Mouse (Mus musculus) cerebellum, adult 2 months (tissue): ENCODE data around the gene Traf1. TPM values are rescaled to one million over a fixed set of nuclear protein-coding genes. Genes with fewer than 3 reads are reported as not detected.

ENCODE experiments used
- DNase-seq, 2 experiments: peaks; one replicate each; pipeline ENCODE4 v3.0.0; 2021
- H3K27ac ChIP-seq: fragments of 200-500 bp; 2 replicates; pipeline ENCODE4 v1.5.1; 2012; ENCODE audit warnings: low read length, control low read depth, inconsistent platforms; ENCODE audit not compliant: insufficient read depth
- H3K27me3 ChIP-seq: fragments of 200-500 bp; 2 replicates; pipeline ENCODE4 v1.6.1; 2012; ENCODE audit warnings: inconsistent platforms, mild to moderate bottlenecking, low read length, moderate library complexity; ENCODE audit not compliant: control insufficient read depth, insufficient read depth
- H3K4me1 ChIP-seq: fragments of 200-500 bp; 2 replicates; pipeline ENCODE4 v1.6.1; 2011; ENCODE audit warnings: low read length; ENCODE audit not compliant: control insufficient read depth, insufficient read depth
- H3K4me3 ChIP-seq: fragments of 200-500 bp; replicated peaks from 2 replicates; pipeline ENCODE3; 2011; ENCODE audit warnings: mild to moderate bottlenecking, low read depth, low read length, control low read depth; ENCODE audit not compliant: insufficient read depth
- CTCF ChIP-seq: fragments of 200-500 bp; IDR thresholded peaks from 2 replicates; pipeline ENCODE4 v1.5.1; 2011; ENCODE audit warnings: low read depth, mild to moderate bottlenecking, control low read depth, low read length, moderate library complexity, borderline replicate concordance; ENCODE audit not compliant: insufficient read depth
- POLR2A ChIP-seq: fragments of 200-500 bp; IDR thresholded peaks from 2 replicates; pipeline ENCODE4 v1.6.1; 2011; ENCODE audit warnings: low read length, control low read depth, borderline replicate concordance; ENCODE audit not compliant: insufficient read depth
- WGBS: fragments of 180-500 bp; shearing (Covaris S2); methylation state at CpG from one replicate; pipeline ENCODE4 v1.1.7; 2018; 5-methylcytosine and 5-hydroxymethylcytosine counted together
- polyA plus RNA-seq: library from polyadenylated mRNA; depleted of rRNA; stranded (reverse); fragments of >200 nt; gene quantifications from 2 replicates; pipeline ENCODE4 v1.2.3, GENCODE M21; 2012

Gene Traf1
- polyA plus RNA-seq, 1 experiment = 8.4 TPM

DNA sequence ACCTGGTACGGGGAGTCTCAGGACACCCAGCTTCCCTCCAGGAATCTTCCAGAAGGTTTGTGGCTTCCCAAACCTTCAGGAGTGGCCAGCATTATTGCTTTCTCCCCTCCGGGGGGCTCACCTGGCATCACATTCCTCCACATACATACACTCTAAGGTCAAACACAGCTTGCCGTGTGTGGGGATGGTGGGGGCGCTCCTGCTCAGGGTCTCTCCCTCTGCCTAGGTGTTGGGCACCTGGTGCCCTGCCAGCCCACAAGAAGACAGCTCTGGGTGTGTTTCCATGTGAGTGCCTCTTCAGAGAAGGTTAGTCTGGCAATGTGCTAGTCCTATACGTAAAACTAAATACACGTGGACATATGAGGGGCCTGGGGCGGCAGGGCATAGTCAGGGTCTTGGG is 49.0 kb downstream of the Traf1 start:
- TF ChIP-seq CTCF (no peak), POLR2A (no peak)
- Histone ChIP-seq H3K4me3 (no peak overlapping the region), H3K4me1 (peaks cover 3% of the 10 kb centered on the region; the same call in 1 of the 2 replicates), H3K27ac (no peak overlapping the region), H3K27me3 (peaks cover 1% of the 10 kb centered on the region; the same call in 1 of the 2 replicates)
- WGBS = 71% methylated on average over 7 of the region's 7 CpGs
- no peak for DNase-seq

DNA sequence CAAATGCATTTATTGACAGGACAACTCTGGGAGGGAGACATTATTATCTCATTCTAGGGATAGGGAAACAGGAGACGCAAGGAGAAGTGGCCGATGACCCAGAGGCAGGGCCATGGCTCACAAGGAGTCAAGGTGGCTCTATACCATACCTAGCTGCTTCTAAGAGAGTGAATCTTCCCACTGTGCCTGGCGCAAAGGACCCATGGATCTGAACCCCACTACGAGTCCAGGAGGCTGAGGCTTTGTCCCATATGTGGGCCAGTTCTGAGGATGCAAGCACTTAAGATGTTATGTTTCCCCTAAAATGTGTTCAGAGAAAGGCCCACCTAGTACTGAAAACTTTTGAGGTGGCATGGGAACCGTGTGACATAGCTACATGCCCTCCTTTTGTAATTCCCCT is 49.7 kb downstream of the Traf1 start:
- 94% methylated on average over 5 of the region's 5 CpGs for WGBS
- DNase-seq = no peak
- TF ChIP-seq POLR2A (no peak), CTCF (no peak)
- peaks cover 1% of the 10 kb centered on the region; the same call in 1 of the 2 replicates for H3K27me3 ChIP-seq
- H3K4me1 ChIP-seq = peaks cover 3% of the 10 kb centered on the region; the same call in 1 of the 2 replicates
- H3K27ac ChIP-seq = no peak overlapping the region
- H3K4me3 ChIP-seq = no peak overlapping the region

DNA sequence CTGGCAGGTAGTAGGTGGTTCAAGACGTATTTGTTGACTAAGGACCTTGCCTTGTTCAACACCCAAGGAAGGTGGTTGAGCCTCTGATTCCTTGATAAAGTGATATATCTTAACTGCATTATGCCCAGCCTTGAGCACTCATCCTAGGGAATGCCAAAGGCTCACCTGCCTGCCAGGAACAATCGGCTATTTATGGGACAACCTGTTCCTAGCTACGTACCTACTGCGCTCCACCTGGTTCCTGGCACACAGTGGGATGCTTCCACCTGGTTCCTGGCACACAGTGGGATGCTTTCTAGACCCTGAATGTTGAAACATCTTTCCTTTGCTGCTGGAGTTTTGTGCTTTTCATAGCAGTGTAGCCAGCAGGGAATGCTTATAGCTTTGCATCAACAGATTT is 51.9 kb downstream of the Traf1 start:
- Histone ChIP-seq H3K27ac (no peak overlapping the region), H3K4me1 (peaks cover 3% of the 10 kb centered on the region; the same call in 1 of the 2 replicates), H3K4me3 (no peak overlapping the region), H3K27me3 (peaks cover 1% of the 10 kb centered on the region; the same call in 1 of the 2 replicates)
- 53% methylated on average over 4 of the region's 4 CpGs for WGBS
- TF ChIP-seq POLR2A (no peak), CTCF (no peak)
- no peak for DNase-seq

DNA sequence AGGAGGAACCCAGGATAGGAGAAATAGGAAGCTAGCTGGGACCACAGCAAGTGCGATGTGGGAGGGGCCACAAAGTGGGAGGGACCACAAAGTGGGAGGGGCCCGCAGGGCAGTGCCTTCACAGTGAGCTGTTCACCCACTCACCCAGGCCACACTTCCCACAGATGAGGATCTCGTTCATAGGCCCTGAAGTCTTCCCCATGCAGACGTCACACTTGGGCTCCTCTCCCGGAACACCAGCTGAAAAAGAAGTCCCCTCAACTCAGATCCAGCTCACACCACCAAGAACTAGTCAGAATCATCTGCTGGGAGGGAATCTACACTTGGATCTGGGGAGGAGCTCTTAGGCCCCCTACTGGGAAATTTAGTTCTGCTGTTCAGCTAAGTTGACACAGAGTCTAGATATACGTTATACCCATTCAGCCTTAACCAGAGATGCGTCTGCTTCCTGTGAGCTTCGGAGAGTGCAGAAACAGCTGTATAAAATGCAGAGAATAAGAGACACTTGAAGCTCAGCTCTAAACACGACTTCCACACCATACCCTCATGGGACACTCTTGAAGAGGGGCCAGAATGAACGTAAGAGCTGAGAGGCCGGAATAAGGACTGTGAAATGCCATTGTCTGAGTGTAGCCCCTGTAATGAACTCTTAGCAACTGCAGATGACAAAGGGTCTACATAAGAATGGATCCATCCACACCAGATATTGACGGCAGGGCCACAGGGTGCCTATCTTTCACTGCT is 54.5 kb downstream of the Traf1 start:
- DNase-seq = no peak
- Histone ChIP-seq H3K4me1 (peaks cover 5% of the 10 kb centered on the region), H3K27me3 (no peaks in the 10 kb centered on the region), H3K4me3 (no peak overlapping the region), H3K27ac (no peak overlapping the region)
- WGBS = 42% methylated on average over 12 of the region's 12 CpGs
- TF ChIP-seq CTCF (no peak), POLR2A (no peak)

DNA sequence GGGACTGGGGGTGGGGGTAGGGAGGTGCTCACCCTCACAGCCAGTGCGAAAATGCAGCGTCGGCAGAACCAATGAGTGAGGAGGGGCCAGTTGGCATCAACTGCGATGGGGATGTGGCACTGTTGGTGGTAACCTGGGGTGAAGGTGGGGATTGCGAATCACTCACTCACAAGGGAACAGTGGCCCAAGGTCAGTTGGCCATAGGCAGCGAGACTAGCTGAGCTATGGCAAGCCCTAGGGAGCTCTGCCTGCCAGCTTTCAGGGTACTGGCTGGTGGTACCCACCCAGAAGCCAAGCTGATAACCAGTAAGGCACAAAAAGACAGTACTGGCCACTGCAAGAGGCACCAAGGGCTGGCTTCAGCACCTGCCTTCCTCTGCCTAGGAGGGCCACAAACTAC is 55.1 kb downstream of the Traf1 start:
- 66% methylated on average over 6 of the region's 6 CpGs for WGBS

GRCm38 (mm10) chr2:34904849-34905542 is 56.6 kb downstream of the Traf1 start:
- TF ChIP-seq POLR2A = peak; percentile 66; the same call in 1 of the 2 replicates
- no peak for TF ChIP-seq CTCF
- Histone ChIP-seq H3K4me1 (peaks cover 8% of the 10 kb centered on the region), H3K27ac (peak overlapping the region; percentile 72), H3K27me3 (no peaks in the 10 kb centered on the region), H3K4me3 (peak overlapping the region; percentile 51)
- WGBS = under 1% methylated on average over 34 of the region's 34 CpGs
- peak; percentile 95 to 97 for DNase-seq

More for the DNA sequence above, 55.1 kb downstream of the Traf1 start:
- Histone ChIP-seq H3K4me3 (no peak overlapping the region), H3K4me1 (peaks cover 5% of the 10 kb centered on the region), H3K27ac (no peak overlapping the region), H3K27me3 (no peaks in the 10 kb centered on the region)
- TF ChIP-seq POLR2A (no peak), CTCF (no peak)
- no peak for DNase-seq

- 74% methylated on average over 4 of the region's 4 CpGs for WGBS
These were observed 57.7 kb downstream of the Traf1 start for GRCm38 (mm10) chr2:34903652-34904405.

More at GRCm38 (mm10) chr2:34903652-34904405, 57.7 kb downstream of the Traf1 start:
- TF ChIP-seq POLR2A = no peak
- TF ChIP-seq CTCF = no peak
- no peak overlapping the region for H3K27ac ChIP-seq
- H3K4me3 ChIP-seq = peak overlapping the region; percentile 16
- H3K4me1 ChIP-seq = peaks cover 17% of the 10 kb centered on the region
- no peak for DNase-seq
- no peaks in the 10 kb centered on the region for H3K27me3 ChIP-seq
